Mouse (Mus musculus) CD4-positive, CD25-positive, alpha-beta regulatory T cell, adult 4 months (primary cell): ENCODE results near the gene Islr2. TPM values are rescaled to one million over a fixed set of nuclear protein-coding genes. Genes with fewer than 3 reads are reported as not detected.

Experiments used
- ATAC-seq: one replicate; pipeline ENCODE4 v1.8.0; 2017
- polyA plus RNA-seq, 2 experiments: library from polyadenylated mRNA; unstranded; fragments of 100-300 nt; shearing (Covaris generic); gene quantifications; one replicate each; pipeline ENCODE4 v1.2.1; 2017

Gene Islr2
- polyA plus RNA-seq, 2 experiments from 2014 or later = not detected

GRCm38 (mm10) chr9:58196610-58197567 is 7.2 kb downstream of the Islr2 start:
- no peak for ATAC-seq

GRCm38 (mm10) chr9:58196141-58196540 is 8.0 kb downstream of the Islr2 start:
- no peak for ATAC-seq

- no peak for ATAC-seq
Observed at GRCm38 (mm10) chr9:58195671-58196070, 8.4 kb downstream of the Islr2 start.

GRCm38 (mm10) chr9:58194222-58194621 is 9.9 kb downstream of the Islr2 start:
- ATAC-seq = no peak

- ATAC-seq = no peak
Observed at GRCm38 (mm10) chr9:58184456-58184855, 19.7 kb downstream of the Islr2 start.

GRCm38 (mm10) chr9:58179390-58179789 is 24.7 kb downstream of the Islr2 start:
- ATAC-seq = no peak

GRCm38 (mm10) chr9:58177165-58177564 is 27.0 kb downstream of the Islr2 start:
- no peak for ATAC-seq

GRCm38 (mm10) chr9:58175745-58176487 is 28.2 kb downstream of the Islr2 start:
- no peak for ATAC-seq

GRCm38 (mm10) chr9:58174818-58175251 is 29.3 kb downstream of the Islr2 start:
- no peak for ATAC-seq

- no peak for ATAC-seq
Observed at GRCm38 (mm10) chr9:58172863-58173262, 31.3 kb downstream of the Islr2 start.

GRCm38 (mm10) chr9:58169426-58169825 is 34.7 kb downstream of the Islr2 start:
- ATAC-seq = no peak

GRCm38 (mm10) chr9:58168880-58169279 is 35.2 kb downstream of the Islr2 start:
- no peak for ATAC-seq

- ATAC-seq = no peak
Observed at GRCm38 (mm10) chr9:58165779-58166178, 38.3 kb downstream of the Islr2 start.

GRCm38 (mm10) chr9:58163146-58163545 is 41.0 kb downstream of the Islr2 start:
- ATAC-seq = no peak

GRCm38 (mm10) chr9:58162173-58162572 is 41.9 kb downstream of the Islr2 start:
- no peak for ATAC-seq

GRCm38 (mm10) chr9:58160315-58160714 is 43.8 kb downstream of the Islr2 start:
- ATAC-seq = no peak

- ATAC-seq = no peak
Observed at GRCm38 (mm10) chr9:58159855-58160254, 44.3 kb downstream of the Islr2 start.

- no peak for ATAC-seq
Observed at GRCm38 (mm10) chr9:58158541-58159311, 45.4 kb downstream of the Islr2 start.

GRCm38 (mm10) chr9:58157838-58158237 is 46.3 kb downstream of the Islr2 start:
- ATAC-seq = no peak

GRCm38 (mm10) chr9:58156819-58157560 is 47.1 kb downstream of the Islr2 start:
- no peak for ATAC-seq

- no peak for ATAC-seq
Observed at GRCm38 (mm10) chr9:58155366-58155765, 48.8 kb downstream of the Islr2 start.

GRCm38 (mm10) chr9:58153095-58153494 is 51.0 kb downstream of the Islr2 start:
- no peak for ATAC-seq
